Mouse (Mus musculus): ENCODE results near the gene Vmn1r191.
"Not testable (repeated sequence)": the region's sequence is repeated elsewhere in the genome, so short reads cannot be mapped to it uniquely, and the experiment has no call there.

Gene Vmn1r191

DNA sequence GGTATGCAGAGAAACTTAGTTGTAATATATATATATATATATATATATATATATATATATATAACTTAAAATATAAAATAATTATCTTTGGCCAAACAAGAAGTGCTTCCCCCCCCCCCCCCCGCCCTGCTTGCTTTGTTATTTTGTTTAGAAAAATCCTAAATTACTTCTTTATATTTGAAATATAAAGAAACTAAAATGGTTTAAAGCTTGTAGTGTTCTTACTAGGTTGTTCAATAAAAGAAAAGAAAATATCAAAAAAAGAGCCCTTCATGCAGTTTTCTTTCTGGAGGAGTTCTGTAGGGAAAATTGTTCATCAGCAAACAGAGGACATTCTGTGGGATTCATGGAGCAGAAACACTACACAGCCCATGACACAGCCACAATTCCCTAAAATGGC, at the start of gene Vmn1r191:
Gene Vmn1r191, minus strand, starts transcription at position 101 of the 400 bp plus-strand sequence.
- no peak for DNase-seq (ENCODE audit: low spot score in 2 of 2)

DNA sequence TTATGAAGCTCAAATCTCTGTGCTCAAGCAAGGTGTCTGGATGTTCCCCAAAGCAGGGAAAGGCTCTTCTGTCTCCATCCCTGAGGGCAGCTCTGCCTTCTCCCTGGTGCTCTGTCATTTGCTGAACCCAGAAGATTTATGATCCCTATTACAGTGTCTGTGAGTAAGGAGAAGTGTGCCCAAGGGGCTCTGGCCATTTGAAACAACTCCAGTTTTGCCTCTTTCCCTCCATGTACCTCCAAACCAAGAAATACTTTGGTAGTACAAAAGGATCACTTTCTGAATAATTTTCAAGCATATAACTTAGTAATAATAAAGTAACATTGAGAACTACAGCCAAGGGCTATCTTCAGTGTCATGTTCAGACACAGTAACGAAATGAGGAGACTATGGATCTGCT, 39.3 kb upstream of the Vmn1r191 start, which contains the start of gene Vmn1r193:
Gene Vmn1r193, minus strand, starts transcription at position 101 of the 400 bp plus-strand sequence.
- DNase-seq (ENCODE audit: low spot score in 2 of 2), result not testable (repeated sequence)

DNA sequence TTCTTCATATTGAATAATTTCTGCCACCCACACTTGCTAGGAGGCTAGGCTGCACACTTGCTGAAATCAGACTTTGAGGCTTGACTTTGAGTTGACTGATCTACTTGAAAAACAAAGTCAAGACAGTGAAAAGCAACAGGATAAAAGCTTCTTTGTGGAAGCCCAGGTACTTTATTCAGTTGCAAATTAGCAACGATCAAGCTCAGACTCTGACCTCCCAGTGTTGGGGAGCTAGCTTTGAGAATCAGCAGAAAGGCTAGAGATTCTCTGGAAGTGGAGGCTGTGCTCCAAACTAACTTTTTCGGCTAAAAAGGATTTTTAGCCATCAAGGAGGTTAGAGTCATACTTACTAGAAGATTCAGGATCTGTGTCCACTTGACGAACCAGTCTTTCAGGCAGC, 9.0 kb upstream of the Vmn1r191 start:
- DNase-seq (ENCODE audit: low spot score in 2 of 2), result not testable (repeated sequence)

DNA sequence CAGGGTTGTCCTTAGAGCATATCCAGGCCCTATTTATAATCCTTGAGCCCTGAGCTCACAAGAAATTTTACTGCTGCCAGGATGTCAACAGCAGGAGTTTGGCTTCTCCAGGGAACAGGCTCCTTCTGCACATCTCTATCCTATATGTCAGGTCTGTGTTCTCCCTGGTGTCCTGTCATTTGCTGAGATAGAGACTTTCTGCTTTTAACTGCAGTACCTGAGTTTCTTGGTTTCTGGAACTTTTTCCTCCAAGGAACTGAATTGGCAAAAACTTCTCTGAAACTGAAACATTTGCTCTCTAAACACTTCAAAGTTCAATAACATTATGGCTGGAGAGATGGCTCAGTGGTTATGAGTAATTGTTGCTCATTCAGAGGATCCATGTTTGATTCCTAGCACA, 7.3 kb upstream of the Vmn1r191 start, which contains the start of gene Vmn1r192:
Gene Vmn1r192, minus strand, starts transcription at position 101 of the 400 bp plus-strand sequence.
- DNase-seq (ENCODE audit: low spot score in 2 of 2), result no peak

DNA sequence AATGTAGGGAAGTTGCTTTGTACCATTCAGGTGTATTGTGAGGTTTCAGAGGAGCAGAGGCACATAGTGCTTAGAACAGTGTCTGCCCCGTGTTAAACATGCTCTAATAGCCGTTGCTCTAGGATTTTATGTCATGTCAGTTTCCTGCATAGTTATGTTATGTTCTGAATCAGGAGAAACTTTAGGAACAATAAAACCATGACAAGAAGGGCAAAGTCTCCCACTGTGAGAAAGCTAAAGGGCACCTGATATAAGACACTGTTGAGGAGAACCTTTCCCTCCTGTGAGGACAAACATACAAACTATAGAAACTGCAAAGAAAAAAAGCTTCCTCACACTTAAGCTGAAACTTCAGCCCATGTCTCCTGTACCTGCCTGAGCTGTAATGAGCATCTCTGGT, 6.6 kb upstream of the Vmn1r191 start:
- no peak for DNase-seq (ENCODE audit: low spot score in 2 of 2)

DNA sequence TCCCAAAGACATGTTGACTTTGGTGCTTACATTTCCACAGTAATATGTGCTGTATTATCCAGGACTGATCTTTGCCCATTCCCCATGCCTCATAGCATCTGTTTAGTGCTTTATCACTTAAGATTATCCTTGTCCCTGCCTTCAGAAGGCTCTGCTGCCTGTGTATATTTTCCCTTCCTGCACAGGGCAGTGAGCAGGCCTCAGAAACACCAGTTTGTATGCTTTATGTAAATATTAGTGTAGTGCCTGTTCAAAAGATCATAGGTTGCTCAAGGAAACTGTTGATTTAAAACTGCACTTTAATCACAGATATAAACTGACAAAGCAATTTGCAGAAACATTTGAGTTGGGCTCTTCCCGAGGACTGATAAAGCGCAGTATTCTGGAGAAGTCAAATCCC, 5.5 kb upstream of the Vmn1r191 start:
- DNase-seq (ENCODE audit: low spot score in 2 of 2), result no peak

DNA sequence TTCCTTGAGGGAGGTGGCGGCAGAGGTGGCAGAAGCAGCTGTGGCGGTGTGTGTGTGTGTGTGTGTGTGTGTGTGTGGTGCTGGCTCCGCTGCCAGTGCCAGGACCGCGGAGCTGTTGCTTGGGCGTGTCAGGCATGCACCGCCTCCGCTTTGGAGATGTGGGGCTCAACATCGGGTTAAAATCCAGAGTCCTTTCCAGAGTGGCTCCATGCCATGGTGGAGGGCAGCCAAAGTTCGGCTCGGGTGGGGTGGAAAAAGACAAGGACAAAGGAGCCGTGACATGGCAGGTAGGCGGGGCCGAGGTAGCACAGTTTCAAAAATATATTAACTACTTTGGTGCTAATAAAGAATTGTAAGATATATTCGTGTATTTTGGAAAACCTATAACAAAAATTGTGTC, 15.4 kb downstream of the Vmn1r191 start:
- no peak for DNase-seq (ENCODE audit: low spot score in 2 of 2)

DNA sequence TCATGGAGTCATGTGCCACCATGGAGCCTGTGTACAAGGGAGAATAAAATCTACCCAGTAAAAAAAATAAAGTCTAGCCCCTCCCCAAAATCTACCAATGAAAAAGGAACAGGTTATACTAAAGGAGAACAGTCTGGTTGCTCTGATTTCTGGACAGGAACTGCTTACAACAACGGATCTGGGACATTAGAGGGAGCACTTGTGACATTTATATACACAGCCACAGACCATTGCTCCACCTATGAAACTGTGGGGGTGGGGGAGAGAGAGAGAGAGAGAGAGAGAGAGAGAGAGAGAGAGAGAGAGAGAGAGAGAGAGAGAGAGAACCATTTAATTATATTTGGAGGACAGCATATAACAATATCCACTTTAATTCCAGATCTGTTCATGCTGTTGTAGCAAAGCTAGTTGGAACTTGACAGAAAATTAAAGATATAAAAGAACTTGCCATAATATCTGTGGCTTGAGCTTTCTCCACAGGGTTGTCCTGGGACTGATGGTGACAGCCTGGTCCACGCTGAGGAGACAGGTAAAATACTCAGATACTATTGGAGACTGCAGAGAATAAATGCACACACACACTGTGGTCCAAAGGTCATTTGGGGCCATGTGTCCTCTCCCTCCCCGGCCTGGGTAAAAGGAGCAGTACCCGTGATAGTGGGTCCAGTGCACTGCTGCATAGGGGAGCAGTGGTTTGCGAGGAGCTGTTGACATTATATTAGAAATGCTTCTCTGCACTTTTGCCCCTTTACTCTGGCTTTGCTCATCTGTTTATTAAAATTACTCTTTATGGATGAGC, 47.1 kb downstream of the Vmn1r191 start:
- DNase-seq (ENCODE audit: low spot score in 2 of 2), result not testable (repeated sequence)

All from natural killer cell, adult 2 months (primary cell).